Mouse (Mus musculus): ENCODE data around the gene Zfp536. TPM values are rescaled to one million over a fixed set of nuclear protein-coding genes. Genes with fewer than 3 reads are reported as not detected.

Zfp536 gene
- polyA plus RNA-seq, 1 experiment from 2014 or later = 8.2 TPM

DNA sequence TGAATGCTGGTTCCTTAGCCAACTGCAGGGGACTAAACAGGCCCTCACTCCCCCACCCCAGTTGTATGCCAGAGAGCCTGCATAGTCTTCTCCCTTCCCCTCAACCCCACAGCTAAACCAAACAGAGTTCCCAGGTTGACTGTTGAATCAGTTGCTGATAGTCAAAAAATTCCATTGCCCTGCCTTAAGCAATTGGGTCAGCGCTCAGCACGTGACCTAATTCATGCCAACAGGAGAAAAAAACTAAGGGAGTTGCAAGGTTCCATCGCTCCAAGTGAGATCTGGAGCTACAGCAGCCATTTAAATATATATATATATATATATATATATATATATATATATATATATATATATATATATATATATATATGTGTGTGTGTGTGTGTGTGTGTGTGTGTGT lies 192.2 kb downstream of the Zfp536 start:
- H3K9ac ChIP-seq = no peak overlapping the region
- H3K4me2 ChIP-seq = no peak overlapping the region
- ATAC-seq (ENCODE audit: insufficient number of reproducible peaks, low FRiP score, low TSS enrichment, low read depth) = no peak
- 85% methylated on average over 3 of the region's 3 CpGs for WGBS
- no peaks in the 10 kb centered on the region for H3K27me3 ChIP-seq
- no peak overlapping the region for H3K4me3 ChIP-seq
- H3K36me3 ChIP-seq = no peaks in the 10 kb centered on the region
- no peak overlapping the region for H3K27ac ChIP-seq
- no peaks in the 10 kb centered on the region for H3K4me1 ChIP-seq
- H3K9me3 ChIP-seq = no peaks in the 10 kb centered on the region

DNA sequence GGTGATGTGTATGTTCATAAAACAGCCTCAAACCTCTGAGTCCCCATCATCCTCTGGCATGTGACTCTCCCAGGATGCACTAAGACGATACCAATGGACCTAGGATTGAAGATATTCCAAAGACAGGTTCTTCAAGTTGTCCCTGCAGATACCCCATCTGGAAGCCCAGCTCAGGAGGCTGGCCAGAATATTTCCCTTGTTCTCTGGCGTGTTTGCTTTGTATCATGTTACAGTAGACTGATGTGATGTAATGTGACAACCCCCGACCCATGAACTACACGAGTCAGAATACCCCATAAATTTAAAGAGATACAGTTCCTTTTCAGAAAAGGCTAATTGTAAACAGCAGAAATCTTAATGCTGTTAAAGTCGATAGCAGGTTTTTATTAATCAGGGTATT lies 192.9 kb downstream of the Zfp536 start:
- H3K9ac ChIP-seq = no peak overlapping the region
- H3K27me3 ChIP-seq = no peaks in the 10 kb centered on the region
- no peaks in the 10 kb centered on the region for H3K4me1 ChIP-seq
- H3K4me2 ChIP-seq = no peak overlapping the region
- ATAC-seq (ENCODE audit: insufficient number of reproducible peaks, low FRiP score, low TSS enrichment, low read depth) = no peak
- no peaks in the 10 kb centered on the region for H3K36me3 ChIP-seq
- H3K4me3 ChIP-seq = no peak overlapping the region
- 26% methylated on average over 5 of the region's 5 CpGs for WGBS
- H3K9me3 ChIP-seq = no peaks in the 10 kb centered on the region
- no peak overlapping the region for H3K27ac ChIP-seq

DNA sequence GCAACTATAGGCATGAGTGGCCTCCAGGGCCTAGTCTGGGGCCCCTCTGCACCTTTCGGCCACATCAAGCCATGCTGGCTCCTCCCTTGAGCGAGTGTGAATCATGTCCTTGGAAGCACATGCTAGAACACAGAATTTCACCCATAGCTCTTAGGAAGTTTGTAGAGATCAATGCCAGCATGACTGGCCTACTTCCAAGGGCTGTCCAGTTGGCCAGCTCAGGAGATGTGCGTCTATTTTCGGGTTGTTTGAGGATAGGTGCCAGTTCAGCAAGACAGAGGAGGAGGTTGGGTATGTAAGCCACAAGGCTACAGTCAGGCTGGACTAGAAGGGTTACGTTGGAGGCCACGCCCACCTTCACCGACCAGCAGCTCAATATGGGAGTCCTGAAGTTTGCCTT lies 201.4 kb downstream of the Zfp536 start:
- no peaks in the 10 kb centered on the region for H3K27me3 ChIP-seq
- no peak overlapping the region for H3K27ac ChIP-seq
- 91% methylated on average over 7 of the region's 7 CpGs for WGBS
- no peak overlapping the region for H3K4me3 ChIP-seq
- H3K4me1 ChIP-seq = peaks cover 7% of the 10 kb centered on the region; the same call in 1 of the 2 replicates
- no peaks in the 10 kb centered on the region for H3K9me3 ChIP-seq
- no peak overlapping the region for H3K9ac ChIP-seq
- no peak for ATAC-seq (ENCODE audit: insufficient number of reproducible peaks, low FRiP score, low TSS enrichment, low read depth)
- H3K36me3 ChIP-seq = no peaks in the 10 kb centered on the region
- no peak overlapping the region for H3K4me2 ChIP-seq

DNA sequence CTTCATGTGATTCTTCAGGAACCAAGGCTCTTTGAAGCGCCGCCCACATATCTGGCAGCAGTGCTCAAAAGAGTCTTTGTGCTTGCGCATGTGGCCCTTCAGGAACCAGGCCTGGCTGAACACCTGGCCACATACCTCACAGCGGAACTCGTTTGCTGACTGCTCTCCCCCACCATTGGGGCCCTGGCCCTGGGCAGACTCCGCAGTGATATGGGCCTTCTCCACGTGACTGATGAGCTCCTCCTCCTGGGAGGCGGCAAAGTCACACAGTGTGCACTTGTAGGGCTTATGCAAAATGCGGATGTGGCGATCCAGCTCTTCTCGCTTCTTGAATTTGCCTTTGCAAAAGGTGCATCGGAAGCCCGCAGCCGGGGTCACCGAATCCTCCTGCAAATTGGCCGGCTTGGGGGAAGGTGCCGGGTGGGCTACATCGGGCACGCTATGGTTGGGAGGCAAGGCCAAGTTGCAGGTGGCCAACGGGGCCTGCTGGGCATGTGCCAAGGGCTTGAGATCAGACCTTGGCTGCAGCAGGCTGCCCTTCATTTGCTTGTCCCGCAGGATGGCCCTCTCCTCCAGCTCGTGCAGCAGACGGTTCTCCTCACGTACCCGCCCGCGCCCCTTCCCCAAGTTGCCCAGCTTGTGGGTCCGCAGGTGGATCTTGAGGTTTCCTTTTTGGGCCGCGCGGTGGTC lies 204.5 kb downstream of the Zfp536 start:
- H3K4me1 ChIP-seq = peaks cover 18% of the 10 kb centered on the region

DNA sequence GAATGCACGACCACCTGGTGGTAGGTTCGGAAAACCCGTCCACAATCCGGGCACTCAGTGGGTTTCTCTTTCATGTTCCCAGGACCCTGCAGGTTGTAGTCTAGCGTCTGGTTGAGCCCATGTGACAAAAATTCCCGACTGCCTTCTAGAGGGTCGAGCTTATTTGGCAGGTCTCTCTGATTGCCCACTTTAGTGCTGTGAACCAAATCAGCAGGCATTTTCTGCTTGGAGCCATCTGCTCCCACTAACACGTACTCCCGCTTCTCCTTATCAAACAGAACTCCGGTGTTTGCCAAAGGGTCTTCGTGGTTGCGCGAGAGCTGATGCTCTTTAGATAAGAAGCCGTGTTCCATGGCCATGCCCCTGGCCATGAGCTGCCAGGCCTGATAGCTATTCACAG lies 205.4 kb downstream of the Zfp536 start:
- Histone ChIP-seq H3K27ac (no peak overlapping the region), H3K9me3 (no peaks in the 10 kb centered on the region), H3K36me3 (no peaks in the 10 kb centered on the region), H3K9ac (no peak overlapping the region), H3K27me3 (no peaks in the 10 kb centered on the region), H3K4me3 (no peak overlapping the region), H3K4me2 (no peak overlapping the region), H3K4me1 (peaks cover 25% of the 10 kb centered on the region)
- ATAC-seq (ENCODE audit: insufficient number of reproducible peaks, low FRiP score, low TSS enrichment, low read depth) = no peak
- WGBS = 75% methylated on average over 14 of the region's 14 CpGs

More for the DNA sequence above, 204.5 kb downstream of the Zfp536 start:
- 74% methylated on average over 31 of the region's 31 CpGs for WGBS
- Histone ChIP-seq H3K9ac (no peak overlapping the region), H3K36me3 (no peaks in the 10 kb centered on the region), H3K9me3 (no peaks in the 10 kb centered on the region), H3K4me2 (no peak overlapping the region), H3K27ac (no peak overlapping the region), H3K27me3 (no peaks in the 10 kb centered on the region), H3K4me3 (no peak overlapping the region)
- ATAC-seq (ENCODE audit: insufficient number of reproducible peaks, low FRiP score, low TSS enrichment, low read depth) = no peak

DNA sequence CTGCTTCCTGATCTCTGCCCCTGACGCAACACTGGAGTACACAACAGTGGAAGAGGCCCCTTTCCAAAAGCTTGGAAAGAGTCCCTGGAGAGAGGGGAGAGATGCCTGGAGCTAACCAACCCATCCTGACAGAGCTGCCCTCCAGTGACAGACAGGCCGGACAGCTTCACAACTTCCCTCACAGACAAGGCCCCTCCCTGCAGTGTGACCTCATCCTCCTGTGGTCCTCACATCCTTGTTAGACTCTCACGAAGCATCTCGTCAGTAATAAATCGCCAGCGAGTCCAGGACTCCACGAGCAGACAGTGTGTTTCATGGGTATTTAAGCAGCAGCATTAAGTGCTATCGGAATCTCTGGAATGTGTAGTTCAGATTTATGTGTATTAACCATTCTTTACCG lies 207.4 kb downstream of the Zfp536 start:
- no peaks in the 10 kb centered on the region for H3K27me3 ChIP-seq
- no peaks in the 10 kb centered on the region for H3K36me3 ChIP-seq
- H3K9ac ChIP-seq = no peak overlapping the region
- WGBS = 8% methylated on average over 9 of the region's 9 CpGs
- peak overlapping the region; percentile 26 for H3K4me2 ChIP-seq
- no peaks in the 10 kb centered on the region for H3K9me3 ChIP-seq
- no peak for ATAC-seq (ENCODE audit: insufficient number of reproducible peaks, low FRiP score, low TSS enrichment, low read depth)
- peak overlapping the region; percentile 47 for H3K27ac ChIP-seq
- H3K4me1 ChIP-seq = peaks cover 37% of the 10 kb centered on the region
- H3K4me3 ChIP-seq = no peak overlapping the region

DNA sequence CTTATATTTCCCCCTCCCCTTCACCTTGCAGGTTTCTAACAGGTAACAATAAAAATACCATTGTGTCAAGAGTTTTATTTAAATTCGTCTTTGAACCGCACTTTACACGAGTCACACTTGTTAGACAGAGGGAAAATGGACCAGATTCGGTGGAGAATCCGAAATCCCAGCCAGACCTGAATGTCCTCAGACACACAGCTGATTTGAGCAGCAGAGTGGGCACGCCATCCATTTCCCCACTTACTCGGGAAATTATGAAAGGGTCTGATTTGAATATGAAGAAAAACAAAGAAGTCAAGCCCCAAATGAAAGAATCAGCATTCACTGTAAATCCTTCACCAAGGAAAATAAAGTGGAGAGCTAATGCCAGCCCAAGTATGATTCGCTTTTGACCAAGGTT lies 208.1 kb downstream of the Zfp536 start:
- peaks cover 37% of the 10 kb centered on the region for H3K4me1 ChIP-seq
- 67% methylated on average over 8 of the region's 8 CpGs for WGBS

DNA sequence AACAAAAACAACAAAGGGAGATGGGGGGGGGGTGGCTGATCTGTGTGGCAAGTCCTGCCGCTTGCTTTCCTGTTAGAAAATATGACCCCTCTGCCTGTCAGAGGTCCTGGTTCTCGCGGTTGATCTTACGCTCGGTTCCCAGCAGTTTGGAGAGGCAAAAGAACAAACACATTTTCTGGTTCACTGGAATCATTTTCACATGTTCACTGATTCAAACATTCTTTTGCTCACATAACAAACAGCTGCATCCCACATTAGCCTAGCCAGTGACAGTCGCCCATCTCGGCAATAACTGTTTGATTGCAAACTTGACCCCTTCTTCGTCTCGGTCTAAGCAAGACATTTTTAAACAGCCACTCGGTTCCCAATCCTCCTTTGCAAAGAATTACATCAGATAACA lies 208.8 kb downstream of the Zfp536 start:
- ATAC-seq (ENCODE audit: insufficient number of reproducible peaks, low FRiP score, low TSS enrichment, low read depth) = no peak
- 28% methylated on average over 10 of the region's 10 CpGs for WGBS
- no peaks in the 10 kb centered on the region for H3K36me3 ChIP-seq
- H3K27ac ChIP-seq = 0 out of 2 replicates have a peak overlapping the region, but pooled peaks have one; percentile 3
- H3K27me3 ChIP-seq = no peaks in the 10 kb centered on the region
- no peak overlapping the region for H3K4me2 ChIP-seq
- no peaks in the 10 kb centered on the region for H3K9me3 ChIP-seq
- no peak overlapping the region for H3K4me3 ChIP-seq
- H3K9ac ChIP-seq = no peak overlapping the region
- peaks cover 37% of the 10 kb centered on the region for H3K4me1 ChIP-seq

More for the DNA sequence above, 208.1 kb downstream of the Zfp536 start:
- H3K4me2 ChIP-seq = 0 out of 2 replicates have a peak overlapping the region, but pooled peaks have one; percentile 26
- no peak overlapping the region for H3K9ac ChIP-seq
- H3K9me3 ChIP-seq = no peaks in the 10 kb centered on the region
- 0 out of 2 replicates have a peak overlapping the region, but pooled peaks have one; percentile 47 for H3K27ac ChIP-seq
- no peaks in the 10 kb centered on the region for H3K27me3 ChIP-seq
- no peak overlapping the region for H3K4me3 ChIP-seq
- no peaks in the 10 kb centered on the region for H3K36me3 ChIP-seq
- ATAC-seq (ENCODE audit: insufficient number of reproducible peaks, low FRiP score, low TSS enrichment, low read depth) = no peak

DNA sequence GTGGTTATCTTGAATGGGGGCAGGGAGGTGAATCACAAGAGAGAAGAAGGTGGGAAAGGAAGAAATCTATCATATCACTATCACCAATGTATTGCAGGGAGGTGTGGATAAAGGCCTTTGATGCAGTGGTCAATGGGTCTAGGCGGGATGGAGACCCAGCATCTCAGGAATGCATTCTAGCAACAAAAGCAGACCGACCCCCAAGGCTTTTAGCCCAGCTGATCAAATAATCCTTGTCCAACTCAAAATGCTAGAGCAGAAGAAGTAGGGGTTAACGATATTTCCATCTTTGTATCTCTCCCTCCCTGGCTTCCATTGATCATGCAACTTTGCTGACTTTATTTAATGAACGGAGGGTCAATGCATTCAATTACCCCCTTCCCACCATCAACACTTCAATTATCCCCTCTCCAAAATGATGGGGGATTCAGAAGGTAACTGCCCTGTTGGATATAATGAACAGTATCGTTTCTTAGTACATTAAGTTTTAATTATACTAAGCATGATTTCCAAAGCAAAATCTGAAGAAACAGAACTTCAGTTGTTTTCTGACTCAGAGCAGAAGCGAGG lies 209.5 kb downstream of the Zfp536 start:
- Histone ChIP-seq H3K36me3 (no peaks in the 10 kb centered on the region), H3K9ac (no peak overlapping the region), H3K27ac (0 out of 2 replicates have a peak overlapping the region, but pooled peaks have one; percentile 3), H3K27me3 (no peaks in the 10 kb centered on the region), H3K4me1 (peaks cover 36% of the 10 kb centered on the region), H3K4me2 (no peak overlapping the region), H3K4me3 (no peak overlapping the region), H3K9me3 (no peaks in the 10 kb centered on the region)
- WGBS = 52% methylated on average over 6 of the region's 6 CpGs
- ATAC-seq (ENCODE audit: insufficient number of reproducible peaks, low FRiP score, low TSS enrichment, low read depth) = no peak

DNA sequence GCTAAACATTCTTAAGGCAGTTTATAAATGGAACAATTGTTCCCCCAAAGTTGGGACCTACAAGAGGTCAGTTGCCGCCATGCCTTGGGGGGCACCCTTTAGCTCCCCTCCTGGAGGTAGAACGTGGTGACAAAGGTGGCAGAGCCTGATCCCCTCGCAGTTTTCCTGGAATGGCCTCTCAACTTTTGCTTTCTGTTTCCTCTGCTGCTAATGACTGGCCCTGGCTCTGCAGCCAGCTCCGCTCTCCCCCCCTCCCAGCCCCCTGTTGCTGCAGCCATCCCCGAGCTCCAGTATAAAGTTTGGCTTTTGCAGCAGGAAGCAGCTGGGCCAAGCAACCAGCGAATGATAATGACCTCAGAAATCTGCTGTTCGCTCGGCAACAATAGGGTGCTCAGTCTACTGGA lies 210.3 kb downstream of the Zfp536 start:
- ATAC-seq (ENCODE audit: insufficient number of reproducible peaks, low FRiP score, low TSS enrichment, low read depth) = peak; percentile 41; the same call in 1 of the 2 replicates
- Histone ChIP-seq H3K4me2 (peak overlapping the region; percentile 44), H3K4me3 (peak overlapping the region; percentile 24), H3K27me3 (no peaks in the 10 kb centered on the region), H3K27ac (peak overlapping the region; percentile 84), H3K36me3 (no peaks in the 10 kb centered on the region), H3K4me1 (peaks cover 31% of the 10 kb centered on the region), H3K9me3 (no peaks in the 10 kb centered on the region), H3K9ac (no peak overlapping the region)
- WGBS = 9% methylated on average over 8 of the region's 8 CpGs

DNA sequence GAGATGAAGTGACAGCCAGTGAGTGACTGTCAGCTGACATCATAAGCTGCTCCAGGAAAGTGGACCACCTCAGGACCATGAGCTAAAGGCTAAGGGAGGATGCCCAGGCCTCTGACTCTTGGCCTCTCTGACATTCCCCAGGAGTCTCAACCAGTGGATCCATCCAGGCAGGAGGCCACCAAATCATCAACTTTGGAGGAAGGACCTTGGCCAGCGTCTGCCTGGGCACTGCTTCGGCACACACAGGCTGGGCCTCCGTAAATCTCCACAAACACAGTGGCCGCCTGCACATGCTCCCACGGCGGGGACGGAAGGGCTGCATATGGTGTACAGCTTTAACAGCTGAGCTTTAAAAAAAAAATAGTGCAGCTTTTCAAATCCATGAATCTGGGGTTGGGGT lies 210.9 kb downstream of the Zfp536 start:
- no peak overlapping the region for H3K9ac ChIP-seq
- H3K27ac ChIP-seq = peak overlapping the region; percentile 84
- H3K4me1 ChIP-seq = peaks cover 31% of the 10 kb centered on the region
- H3K9me3 ChIP-seq = no peaks in the 10 kb centered on the region
- 0 out of 2 replicates have a peak overlapping the region, but pooled peaks have one; percentile 24 for H3K4me3 ChIP-seq
- H3K36me3 ChIP-seq = no peaks in the 10 kb centered on the region
- peak overlapping the region; percentile 44 for H3K4me2 ChIP-seq
- no peak for ATAC-seq (ENCODE audit: insufficient number of reproducible peaks, low FRiP score, low TSS enrichment, low read depth)
- 26% methylated on average over 7 of the region's 7 CpGs for WGBS
- H3K27me3 ChIP-seq = no peaks in the 10 kb centered on the region

DNA sequence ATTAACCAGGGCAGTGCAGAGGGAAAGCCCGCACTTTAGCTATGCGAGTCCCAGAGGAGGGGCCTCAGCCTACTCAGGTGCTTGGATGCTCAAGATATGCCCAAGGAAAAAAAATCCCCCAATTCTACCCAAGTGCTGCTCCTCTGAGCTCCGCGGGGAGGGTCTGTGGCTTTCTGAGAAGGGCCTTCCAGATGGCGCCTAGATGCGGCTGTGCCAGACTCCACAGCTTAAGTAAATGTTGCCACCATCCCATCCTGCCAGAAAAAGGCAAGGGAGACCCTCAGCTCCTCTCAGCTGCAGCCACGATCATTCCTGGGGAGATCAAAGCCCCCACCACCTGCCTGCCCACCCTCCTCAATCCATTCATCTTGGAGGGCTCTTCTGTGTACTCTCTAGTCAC lies 212.9 kb downstream of the Zfp536 start:
- Histone ChIP-seq H3K9me3 (no peaks in the 10 kb centered on the region), H3K36me3 (no peaks in the 10 kb centered on the region), H3K27ac (no peak overlapping the region), H3K4me2 (no peak overlapping the region), H3K27me3 (no peaks in the 10 kb centered on the region), H3K4me3 (no peak overlapping the region), H3K4me1 (peaks cover 23% of the 10 kb centered on the region), H3K9ac (no peak overlapping the region)
- no peak for ATAC-seq (ENCODE audit: insufficient number of reproducible peaks, low FRiP score, low TSS enrichment, low read depth)
- 70% methylated on average over 7 of the region's 7 CpGs for WGBS

Data from limb, embryonic 15.5 days (tissue).